Mouse (Mus musculus) limb, embryonic 12.5 days (tissue): ENCODE results near the gene Dph3. TPM values are rescaled to one million over a fixed set of nuclear protein-coding genes. Genes with fewer than 3 reads are reported as not detected.
"Not testable (repeated sequence)": the region's sequence is repeated elsewhere in the genome, so short reads cannot be mapped to it uniquely, and the experiment has no call there.

Experiments
- ATAC-seq: fragments of 200-750 bp; cut with Nextera tagmentation; 2 replicates; pipeline ENCODE4 v1.8.0; 2017; ENCODE audit warnings: low read depth, moderate TSS enrichment; ENCODE audit not compliant: insufficient number of reproducible peaks, insufficient read depth, low FRiP score, low TSS enrichment
- H3K27ac ChIP-seq: fragments of 300-500 bp; sonication (generic); 2 replicates; pipeline ENCODE4 v1.5.1; 2016; ENCODE audit warnings: mild to moderate bottlenecking, moderate library complexity
- H3K27me3 ChIP-seq: fragments of 300-500 bp; sonication (generic); 2 replicates; pipeline ENCODE4 v1.6.1; 2016; ENCODE audit warnings: mild to moderate bottlenecking, moderate library complexity
- H3K36me3 ChIP-seq: fragments of 300-500 bp; sonication (generic); 2 replicates; pipeline ENCODE4 v1.6.1; 2016; ENCODE audit warnings: mild to moderate bottlenecking, moderate library complexity
- H3K4me1 ChIP-seq: fragments of 300-500 bp; sonication (generic); replicated peaks from 2 replicates; pipeline ENCODE4 v1.6.1; 2016
- H3K4me2 ChIP-seq: fragments of 300-500 bp; sonication (generic); 2 replicates; pipeline ENCODE4 v1.6.1; 2016; ENCODE audit warnings: mild to moderate bottlenecking, moderate library complexity
- H3K4me3 ChIP-seq: fragments of 300-500 bp; sonication (generic); replicated peaks from 2 replicates; pipeline ENCODE4 v1.5.1; 2016; ENCODE audit warnings: mild to moderate bottlenecking
- H3K9ac ChIP-seq: fragments of 300-500 bp; sonication (generic); replicated peaks from 2 replicates; pipeline ENCODE4 v1.6.1; 2016; ENCODE audit warnings: mild to moderate bottlenecking, moderate library complexity
- H3K9me3 ChIP-seq: fragments of 300-500 bp; sonication (generic); 2 replicates; pipeline ENCODE4 v1.6.1; 2016; ENCODE audit warnings: mild to moderate bottlenecking, moderate library complexity
- WGBS: fragments of 180-500 bp; shearing (Covaris S2); methylation state at CpG from one replicate; pipeline ENCODE4 v1.1.7; 2016; 5-methylcytosine and 5-hydroxymethylcytosine counted together
- polyA plus RNA-seq: library from polyadenylated mRNA; unstranded; fragments of >200 nt; fragmentation: Nextera tagmentation; extraction: Ambion mirVana; gene quantifications from 2 replicates; pipeline ENCODE4 v1.2.1, GENCODE M21; 2016

The Dph3 gene
- 76.7 and 78.6 TPM in 2 replicates for polyA plus RNA-seq

DNA sequence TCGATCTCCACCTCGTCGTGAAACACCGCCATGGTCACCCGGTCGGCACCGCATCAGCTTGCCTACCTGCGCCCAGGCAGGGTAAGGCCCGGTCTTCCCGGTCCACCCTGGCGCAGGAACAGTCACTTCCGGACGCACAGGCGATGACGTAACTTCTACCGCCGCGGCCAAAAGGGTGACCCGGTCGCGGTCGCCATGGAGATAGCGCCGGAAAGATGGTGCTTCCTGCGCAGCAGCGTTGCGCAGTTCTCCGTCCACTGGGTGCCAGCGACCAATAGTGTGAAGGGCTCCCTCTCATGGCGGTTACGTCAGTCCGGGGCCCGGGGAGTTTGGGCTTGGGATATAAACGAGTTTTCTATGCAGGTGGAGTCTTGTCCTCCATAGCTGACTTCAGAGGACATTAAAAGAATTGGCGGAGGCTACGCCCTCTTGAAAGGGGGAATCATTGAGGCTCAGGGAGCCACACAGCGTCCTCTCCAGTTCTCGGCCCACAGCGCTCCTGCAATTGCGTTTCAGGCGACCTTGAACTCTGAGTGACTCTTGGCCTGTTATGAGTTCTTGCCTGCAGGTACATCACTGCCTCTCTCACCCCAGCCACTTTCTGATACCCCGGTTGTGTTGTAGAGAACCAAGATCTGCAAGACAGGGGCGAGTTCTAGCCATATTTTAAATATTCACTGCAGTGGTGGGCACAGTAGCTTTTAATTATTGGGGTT, at the start of gene Dph3:
TSS of gene Dph3 (minus strand) at position 244 of the 716 bp plus-strand sequence.
- Histone ChIP-seq H3K27me3 (no peaks in the 10 kb centered on the region), H3K36me3 (peaks cover 25% of the 10 kb centered on the region), H3K9ac (peak within 1 kb of the TSS; percentile 57), H3K4me2 (peak within 1 kb of the TSS; percentile 64), H3K4me1 (peaks cover 13% of the 10 kb centered on the region; the same call in 1 of the 2 replicates), H3K27ac (peak within 1 kb of the TSS; percentile 79), H3K4me3 (peak within 1 kb of the TSS; percentile 63), H3K9me3 (no peaks in the 10 kb centered on the region)
- under 1% methylated on average over 43 of the region's 43 CpGs for WGBS
- ATAC-seq, result peak; percentile 97

DNA sequence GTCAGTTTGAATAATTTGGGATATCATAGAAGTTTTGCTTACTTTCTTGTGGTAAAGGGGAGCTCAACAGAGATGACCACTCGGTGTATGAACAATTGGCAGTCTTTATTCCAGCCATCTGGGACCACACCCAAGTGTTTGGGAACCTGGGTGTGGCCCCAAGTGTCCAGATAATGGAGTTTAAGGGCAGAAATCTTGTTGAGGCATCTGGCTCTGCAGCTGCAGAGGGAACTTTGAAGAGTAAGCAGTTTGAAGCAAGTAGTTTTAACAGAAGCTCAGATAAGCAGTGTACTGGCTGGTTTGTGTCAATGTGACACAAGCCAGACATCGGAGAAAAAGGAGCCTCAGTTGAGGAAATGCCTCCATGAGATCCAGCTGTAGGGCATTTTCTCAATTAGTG, 48.8 kb upstream of the Dph3 start:
- Histone ChIP-seq H3K27ac (no peak overlapping the region), H3K4me2 (no peak overlapping the region), H3K4me1 (no peaks in the 10 kb centered on the region), H3K36me3 (no peaks in the 10 kb centered on the region), H3K9ac (no peak overlapping the region), H3K27me3 (no peaks in the 10 kb centered on the region), H3K9me3 (no peaks in the 10 kb centered on the region), H3K4me3 (no peak overlapping the region)
- 35% methylated on average over 2 of the region's 2 CpGs for WGBS
- no peak for ATAC-seq

DNA sequence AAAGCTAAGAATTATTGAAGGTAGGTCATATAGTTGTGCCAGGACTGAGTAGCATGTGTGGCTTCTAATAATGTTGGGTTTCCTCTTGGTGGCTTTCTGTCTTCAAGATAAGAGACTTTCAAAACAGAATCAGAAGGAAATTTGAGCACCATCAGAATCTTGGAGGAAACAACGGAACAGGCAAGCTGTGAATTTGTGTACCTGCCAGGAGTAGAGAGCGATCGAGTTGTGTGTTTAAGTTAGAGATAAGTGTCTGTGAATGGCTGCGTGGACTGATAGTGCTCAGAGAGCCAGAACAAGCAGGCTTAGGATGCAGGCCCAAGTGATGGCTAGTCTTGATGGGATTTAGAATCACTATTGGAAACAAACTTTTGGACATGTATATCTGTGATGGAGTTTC, 46.3 kb upstream of the Dph3 start:
- ATAC-seq, result no peak
- 88% methylated on average over 4 of the region's 4 CpGs for WGBS
- no peak overlapping the region for H3K4me2 ChIP-seq

DNA sequence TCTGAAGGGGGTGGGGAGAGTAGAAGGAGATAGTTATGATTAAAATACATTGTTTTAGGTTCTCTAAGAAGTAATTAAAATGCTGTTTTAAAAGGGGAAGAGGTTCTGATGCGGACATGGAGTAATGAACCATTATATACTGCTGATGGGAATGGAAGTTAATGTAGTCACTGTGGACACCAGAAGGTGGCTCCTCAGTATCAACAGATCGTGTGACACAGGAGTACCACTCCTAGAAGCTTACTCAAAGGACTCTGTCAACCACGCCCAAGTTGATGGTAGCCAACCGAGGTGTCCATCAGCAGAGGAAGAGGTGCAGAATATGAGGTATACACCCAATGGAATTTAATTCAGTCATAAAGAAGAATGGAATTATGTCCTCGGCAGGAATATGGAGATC, 42.9 kb upstream of the Dph3 start:
- Histone ChIP-seq H3K4me1 (no peaks in the 10 kb centered on the region), H3K27me3 (no peaks in the 10 kb centered on the region), H3K9me3 (no peaks in the 10 kb centered on the region), H3K4me2 (no peak overlapping the region), H3K4me3 (no peak overlapping the region), H3K9ac (no peak overlapping the region), H3K27ac (no peak overlapping the region), H3K36me3 (no peaks in the 10 kb centered on the region)
- WGBS, result 82% methylated on average over 5 of the region's 5 CpGs
- ATAC-seq, result no peak

More for the DNA sequence above, 46.3 kb upstream of the Dph3 start:
- Histone ChIP-seq H3K4me1 (no peaks in the 10 kb centered on the region), H3K9ac (no peak overlapping the region), H3K27ac (no peak overlapping the region), H3K4me3 (no peak overlapping the region), H3K36me3 (no peaks in the 10 kb centered on the region), H3K9me3 (no peaks in the 10 kb centered on the region), H3K27me3 (no peaks in the 10 kb centered on the region)

DNA sequence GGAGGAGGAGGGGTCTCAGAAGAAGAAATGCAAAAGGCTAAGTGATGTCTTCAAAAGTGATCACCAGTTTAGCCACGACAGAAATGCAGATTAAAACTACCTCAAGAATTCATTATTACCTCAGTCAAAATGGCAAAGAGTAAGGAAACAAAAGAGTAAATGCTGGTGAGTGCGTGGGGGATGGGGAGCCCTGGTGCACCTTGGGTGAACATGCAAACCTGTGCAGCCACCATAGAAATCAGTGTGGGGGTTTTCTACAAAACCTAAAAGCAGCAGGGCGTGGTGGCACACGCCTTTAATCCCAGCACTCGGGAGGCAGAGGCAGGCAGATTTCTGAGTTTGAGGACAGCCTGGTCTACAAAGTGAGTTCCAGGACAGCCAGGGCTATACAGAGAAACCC, 39.7 kb upstream of the Dph3 start:
- H3K27me3 ChIP-seq, ATAC-seq, H3K36me3 ChIP-seq, H3K4me3 ChIP-seq, H3K9ac ChIP-seq, H3K27ac ChIP-seq, H3K4me1 ChIP-seq, H3K9me3 ChIP-seq, H3K4me2 ChIP-seq: not testable (repeated sequence)
- 91% methylated on average over 5 of the region's 5 CpGs for WGBS

DNA sequence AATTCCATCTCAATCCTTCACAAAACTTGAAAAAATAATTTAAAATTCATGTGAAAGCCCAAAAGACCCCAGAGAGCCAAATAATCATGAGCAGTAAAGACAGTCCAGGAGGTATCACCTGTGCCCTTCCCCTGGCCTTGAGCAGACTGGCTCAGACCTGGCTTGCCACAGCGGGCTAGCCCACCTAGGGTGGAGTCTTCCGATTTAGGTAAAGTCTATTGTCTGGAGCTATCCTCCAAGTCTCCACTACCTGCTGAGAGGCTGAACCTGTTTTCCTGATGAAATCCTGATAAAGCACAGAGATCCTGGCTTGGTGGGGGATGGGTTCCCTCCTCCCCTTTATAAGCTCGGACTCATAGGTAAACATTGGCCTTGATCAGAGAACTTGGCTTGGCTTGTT, 38.7 kb upstream of the Dph3 start:
- H3K27me3 ChIP-seq, result no peaks in the 10 kb centered on the region
- 78% methylated on average over 3 of the region's 3 CpGs for WGBS
- H3K9ac ChIP-seq, result no peak overlapping the region
- ATAC-seq, result no peak
- H3K36me3 ChIP-seq, result no peaks in the 10 kb centered on the region
- H3K4me2 ChIP-seq, result no peak overlapping the region
- H3K4me3 ChIP-seq, result no peak overlapping the region
- peaks cover 7% of the 10 kb centered on the region for H3K4me1 ChIP-seq
- no peak overlapping the region for H3K27ac ChIP-seq
- no peaks in the 10 kb centered on the region for H3K9me3 ChIP-seq

DNA sequence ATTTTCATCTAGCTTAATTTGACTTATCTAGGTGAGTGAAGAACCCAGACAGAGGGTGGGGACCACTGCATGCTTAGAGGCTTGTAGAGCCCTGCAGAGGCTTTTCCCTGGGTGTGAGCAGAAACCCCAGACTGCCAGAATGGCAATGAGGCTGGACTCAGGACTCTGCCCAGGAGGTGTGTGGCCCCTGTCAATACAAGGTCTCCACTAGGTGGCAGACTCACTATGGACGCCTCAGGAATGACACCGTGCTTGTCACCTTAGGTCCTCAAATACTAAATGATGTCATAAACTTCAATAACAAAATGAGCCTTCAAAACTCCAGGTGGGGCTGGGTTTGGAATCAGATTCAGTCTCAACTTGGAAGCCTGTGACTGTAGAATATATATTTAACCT, 36.4 kb upstream of the Dph3 start:
- 59% methylated on average over 2 of the region's 2 CpGs for WGBS
- peaks cover 7% of the 10 kb centered on the region for H3K4me1 ChIP-seq
- no peak overlapping the region for H3K4me3 ChIP-seq

DNA sequence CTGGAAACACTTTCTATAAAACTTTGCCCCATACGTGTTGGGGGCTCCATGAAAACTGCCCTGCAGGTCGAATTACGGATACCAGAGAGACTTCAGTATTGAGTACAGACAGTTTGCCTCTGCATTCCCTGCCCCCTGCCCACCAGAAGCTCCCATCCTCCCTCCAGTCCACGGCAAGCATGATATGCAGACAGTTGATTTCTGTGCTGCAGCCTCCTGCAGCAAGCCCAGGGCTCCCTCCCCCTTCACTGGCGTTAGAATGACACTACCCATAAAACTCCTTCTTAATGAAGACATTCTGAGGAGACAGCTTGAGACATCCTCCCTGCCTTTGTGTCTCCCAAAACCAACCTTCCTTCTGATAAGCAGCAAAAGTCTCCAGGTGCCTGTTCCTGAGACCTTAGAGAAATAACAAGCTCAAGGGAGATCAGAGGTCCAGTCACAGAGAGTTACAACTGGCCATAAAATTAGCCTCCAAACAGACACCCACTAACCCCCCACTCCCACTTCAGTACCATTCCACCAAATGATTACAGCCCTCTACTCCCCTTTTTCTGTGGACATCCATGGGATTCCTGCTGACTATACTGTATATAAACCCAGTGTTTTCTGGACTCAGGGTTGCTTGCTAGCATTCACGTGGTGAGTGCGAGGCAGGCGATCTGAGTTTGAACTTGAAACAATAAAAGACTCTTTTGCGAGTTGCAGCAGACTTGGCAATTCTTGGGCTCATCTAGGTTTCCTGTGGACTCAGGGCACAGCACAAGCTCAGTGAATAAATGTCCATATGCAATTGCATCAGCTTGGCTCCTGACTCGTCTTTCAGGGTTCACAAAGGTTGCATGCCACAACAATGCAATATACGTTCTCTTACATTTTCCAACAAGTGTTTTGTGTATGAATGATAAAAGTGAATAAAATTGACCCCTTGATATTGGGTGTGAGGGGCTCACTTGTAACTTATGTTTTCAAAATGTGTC, 35.7 kb upstream of the Dph3 start:
- no peaks in the 10 kb centered on the region for H3K27me3 ChIP-seq
- no peak overlapping the region; the same call in 1 of the 2 replicates for H3K4me2 ChIP-seq
- no peak overlapping the region for H3K4me3 ChIP-seq
- ATAC-seq, result no peak
- peaks cover 7% of the 10 kb centered on the region for H3K4me1 ChIP-seq
- no peaks in the 10 kb centered on the region for H3K9me3 ChIP-seq
- no peak overlapping the region; the same call in 1 of the 2 replicates for H3K27ac ChIP-seq
- no peaks in the 10 kb centered on the region for H3K36me3 ChIP-seq
- 39% methylated on average over 11 of the region's 11 CpGs for WGBS
- H3K9ac ChIP-seq, result no peak overlapping the region

More for the DNA sequence above, 36.4 kb upstream of the Dph3 start:
- Histone ChIP-seq H3K4me2 (no peak overlapping the region), H3K9me3 (no peaks in the 10 kb centered on the region), H3K27ac (no peak overlapping the region), H3K27me3 (no peaks in the 10 kb centered on the region), H3K9ac (no peak overlapping the region), H3K36me3 (no peaks in the 10 kb centered on the region)
- ATAC-seq, result no peak

DNA sequence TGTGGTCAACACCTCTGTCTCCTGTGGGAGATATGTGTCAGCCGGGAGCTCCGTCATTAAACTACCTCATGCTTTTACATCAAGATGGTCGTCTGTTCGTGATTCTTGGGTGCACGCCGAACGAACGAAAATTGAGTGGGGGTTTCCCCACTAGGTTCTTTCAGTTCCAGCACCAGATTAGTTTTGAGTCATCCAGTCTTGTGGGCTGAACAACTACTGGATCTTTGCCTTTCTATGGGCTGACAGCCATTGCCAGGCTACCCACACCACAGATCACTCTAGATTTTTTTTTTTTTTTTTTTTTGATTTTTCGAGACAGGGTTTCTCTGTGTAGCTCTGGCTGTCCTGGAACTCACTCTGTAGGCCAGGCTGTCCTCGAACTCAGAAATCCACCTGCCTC, 26.6 kb upstream of the Dph3 start:
- not testable (repeated sequence) for H3K4me3 ChIP-seq, H3K27ac ChIP-seq, H3K4me1 ChIP-seq, H3K27me3 ChIP-seq, H3K36me3 ChIP-seq, ATAC-seq, H3K9ac ChIP-seq, H3K9me3 ChIP-seq, H3K4me2 ChIP-seq
- WGBS, result 93% methylated on average over 10 of the region's 10 CpGs

DNA sequence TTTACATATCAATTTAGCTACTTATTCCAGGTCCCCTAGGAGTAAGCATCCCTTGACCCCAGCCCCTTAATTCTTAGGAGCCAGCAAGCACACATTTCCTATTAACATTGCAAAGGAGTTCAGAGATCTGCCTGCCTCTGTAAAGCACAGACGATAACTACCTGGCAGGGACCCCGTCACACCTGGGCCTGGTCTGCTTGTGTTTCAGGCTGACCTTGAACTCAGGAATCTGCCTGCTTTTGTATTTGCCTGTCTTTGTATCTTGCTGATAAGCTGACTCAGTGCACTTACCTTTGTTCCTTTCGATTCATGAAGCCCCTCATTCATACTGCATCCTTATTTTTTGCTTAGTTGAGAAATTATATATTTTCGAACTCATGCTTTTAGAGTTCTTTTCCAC, 21.4 kb upstream of the Dph3 start:
- no peak overlapping the region for H3K27ac ChIP-seq
- H3K27me3 ChIP-seq, result no peaks in the 10 kb centered on the region
- no peak overlapping the region for H3K4me2 ChIP-seq
- WGBS, result 91% methylated on average over 4 of the region's 4 CpGs
- H3K9me3 ChIP-seq, result no peaks in the 10 kb centered on the region
- H3K4me1 ChIP-seq, result no peaks in the 10 kb centered on the region
- ATAC-seq, result no peak
- H3K9ac ChIP-seq, result no peak overlapping the region
- H3K4me3 ChIP-seq, result no peak overlapping the region
- peaks cover 8% of the 10 kb centered on the region; the same call in 1 of the 2 replicates for H3K36me3 ChIP-seq

DNA sequence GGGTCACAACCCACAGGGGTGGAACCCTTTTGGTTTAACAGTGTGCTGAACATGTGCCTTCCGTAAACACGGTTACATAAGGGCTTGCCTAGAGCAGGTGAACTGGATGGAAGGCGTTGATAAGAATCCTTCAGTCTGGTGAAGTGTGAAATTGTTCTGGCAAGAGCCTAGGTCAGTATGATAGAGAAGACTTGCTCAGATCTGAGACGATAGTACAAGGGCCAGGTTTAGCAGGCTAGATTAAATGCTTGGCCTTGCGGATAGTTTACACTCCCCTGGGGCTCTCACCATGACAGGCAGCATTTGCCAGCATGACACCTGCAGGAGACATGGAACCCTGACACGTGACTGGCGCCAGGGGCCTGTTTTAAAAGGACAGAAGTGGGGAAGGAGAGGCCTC, 20.1 kb upstream of the Dph3 start:
- WGBS, result 47% methylated on average over 7 of the region's 7 CpGs
- no peaks in the 10 kb centered on the region for H3K27me3 ChIP-seq
- H3K4me2 ChIP-seq, result no peak overlapping the region
- ATAC-seq, result no peak
- no peak overlapping the region for H3K27ac ChIP-seq
- no peaks in the 10 kb centered on the region for H3K4me1 ChIP-seq
- H3K36me3 ChIP-seq, result peaks cover 11% of the 10 kb centered on the region
- no peak overlapping the region for H3K9ac ChIP-seq
- no peak overlapping the region for H3K4me3 ChIP-seq
- no peaks in the 10 kb centered on the region for H3K9me3 ChIP-seq
